Mouse (Mus musculus) hindbrain, embryonic 14.5 days (tissue): ENCODE measurements around the gene Rasal1. TPM values are rescaled to one million over a fixed set of nuclear protein-coding genes. Genes with fewer than 3 reads are reported as not detected.

Experiments used
- ATAC-seq: fragments of 200-750 bp; cut with Nextera tagmentation; 2 replicates; pipeline ENCODE4 v1.8.0; 2017; ENCODE audit warnings: moderate number of reproducible peaks, mild to moderate bottlenecking, moderate TSS enrichment, moderate library complexity; ENCODE audit not compliant: low FRiP score
- DNase-seq: peaks from one replicate; pipeline ENCODE4 v3.0.0-alpha.2; 2015; ENCODE audit warnings: low spot score
- H3K27ac ChIP-seq: fragments of 300-500 bp; sonication (generic); 2 replicates; pipeline ENCODE4 v1.5.1; 2014; ENCODE audit warnings: mild to moderate bottlenecking, moderate library complexity
- H3K27me3 ChIP-seq: fragments of 300-500 bp; sonication (generic); 2 replicates; pipeline ENCODE4 v1.6.1; 2014; ENCODE audit warnings: mild to moderate bottlenecking, low read length, mixed read lengths; ENCODE audit not compliant: control insufficient read depth, insufficient read depth
- H3K36me3 ChIP-seq: fragments of 300-500 bp; sonication (generic); replicated peaks from 2 replicates; pipeline ENCODE4 v1.6.1; 2014; ENCODE audit not compliant: control insufficient read depth, insufficient read depth
- H3K4me1 ChIP-seq: fragments of 300-500 bp; sonication (generic); replicated peaks from 2 replicates; pipeline ENCODE4 v1.6.1; 2014; ENCODE audit warnings: antibody characterized with exemption, low read length, mixed read lengths; ENCODE audit not compliant: control insufficient read depth, insufficient read depth
- H3K4me2 ChIP-seq: fragments of 300-500 bp; sonication (generic); replicated peaks from 2 replicates; pipeline ENCODE4 v1.6.1; 2014; ENCODE audit warnings: mild to moderate bottlenecking, moderate library complexity
- H3K4me3 ChIP-seq: fragments of 300-500 bp; sonication (generic); replicated peaks from 2 replicates; pipeline ENCODE4 v1.5.1; 2014; ENCODE audit warnings: mild to moderate bottlenecking, low read length
- H3K9ac ChIP-seq: fragments of 300-500 bp; sonication (generic); 2 replicates; pipeline ENCODE4 v1.6.1; 2014
- H3K9me3 ChIP-seq: fragments of 300-500 bp; sonication (generic); 2 replicates; pipeline ENCODE4 v1.6.1; 2016; ENCODE audit warnings: low read length; ENCODE audit not compliant: control insufficient read depth
- WGBS: fragments of 180-500 bp; shearing (Covaris S2); extraction: QIAGEN DNeasy Blood & Tissue Kit; methylation state at CpG from one replicate; pipeline ENCODE4 v1.1.7; 2014; 5-methylcytosine and 5-hydroxymethylcytosine counted together
- polyA plus RNA-seq: library from polyadenylated mRNA; unstranded; fragments of >200 nt; fragmentation: Nextera tagmentation; extraction: Ambion mirVana; gene quantifications from 2 replicates; pipeline ENCODE4 v1.2.1, GENCODE M21; 2014

The Rasal1 gene
- polyA plus RNA-seq, 1 experiment from 2014 or later: 0.31 TPM

- Histone ChIP-seq H3K9me3 (no peaks in the 10 kb centered on the region), H3K4me2 (no peak overlapping the region), H3K4me3 (no peak overlapping the region), H3K4me1 (peaks cover 42% of the 10 kb centered on the region), H3K36me3 (0 out of 2 replicates have a peak, but pooled peaks cover 5% of the 10 kb centered on the region), H3K9ac (no peak overlapping the region), H3K27me3 (no peaks in the 10 kb centered on the region), H3K27ac (no peak overlapping the region)
- no peak for ATAC-seq
- no peak for DNase-seq
- 35% methylated on average over 6 of the region's 6 CpGs for whole genome bisulfite sequencing
Observed at GRCm38 (mm10) chr5:120704421-120704820, 55.8 kb downstream of the Rasal1 start.

DNA sequence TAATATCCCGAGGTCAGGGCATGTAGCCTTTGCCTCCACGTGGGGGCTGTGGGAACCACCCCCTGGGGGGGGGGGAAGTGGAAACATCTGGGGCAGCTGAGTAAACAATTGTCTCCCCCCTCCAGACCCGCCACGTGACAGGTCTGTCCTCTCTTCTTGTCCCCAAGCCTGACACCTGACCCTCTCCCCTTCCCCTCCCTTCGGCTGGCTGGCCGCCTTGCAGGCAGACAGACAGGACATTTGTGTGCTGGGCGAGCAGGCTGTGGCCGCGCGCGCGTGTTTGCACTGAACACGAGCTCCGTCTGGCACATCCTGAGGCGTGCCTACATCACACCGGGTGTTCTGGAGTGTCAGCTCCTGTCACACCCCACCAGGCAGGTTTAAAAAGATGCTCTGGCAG lies 57.9 kb downstream of the Rasal1 start:
- Histone ChIP-seq H3K9me3 (no peaks in the 10 kb centered on the region), H3K4me3 (peak overlapping the region; percentile 9), H3K36me3 (0 out of 2 replicates have a peak, but pooled peaks cover 4% of the 10 kb centered on the region), H3K4me1 (peaks cover 39% of the 10 kb centered on the region), H3K27me3 (no peaks in the 10 kb centered on the region), H3K9ac (peak overlapping the region; percentile 44), H3K27ac (no peak overlapping the region), H3K4me2 (peak overlapping the region; percentile 57)
- WGBS: 1% methylated on average over 16 of the region's 16 CpGs
- DNase-seq: no peak
- no peak for ATAC-seq

- no peaks in the 10 kb centered on the region for H3K27me3 ChIP-seq
- ATAC-seq: no peak
- H3K9ac ChIP-seq: peak overlapping the region; percentile 44; the same call in 1 of the 2 replicates
- 0 out of 2 replicates have a peak, but pooled peaks cover under 1% of the 10 kb centered on the region for H3K36me3 ChIP-seq
- no peaks in the 10 kb centered on the region for H3K9me3 ChIP-seq
- 37% methylated on average over 13 of the region's 13 CpGs for WGBS
- peak overlapping the region; percentile 57 for H3K4me2 ChIP-seq
- peaks cover 42% of the 10 kb centered on the region for H3K4me1 ChIP-seq
- H3K4me3 ChIP-seq: peak overlapping the region; percentile 9
- no peak overlapping the region for H3K27ac ChIP-seq
- no peak for DNase-seq
Observed at GRCm38 (mm10) chr5:120706976-120707375, 58.4 kb downstream of the Rasal1 start.

DNA sequence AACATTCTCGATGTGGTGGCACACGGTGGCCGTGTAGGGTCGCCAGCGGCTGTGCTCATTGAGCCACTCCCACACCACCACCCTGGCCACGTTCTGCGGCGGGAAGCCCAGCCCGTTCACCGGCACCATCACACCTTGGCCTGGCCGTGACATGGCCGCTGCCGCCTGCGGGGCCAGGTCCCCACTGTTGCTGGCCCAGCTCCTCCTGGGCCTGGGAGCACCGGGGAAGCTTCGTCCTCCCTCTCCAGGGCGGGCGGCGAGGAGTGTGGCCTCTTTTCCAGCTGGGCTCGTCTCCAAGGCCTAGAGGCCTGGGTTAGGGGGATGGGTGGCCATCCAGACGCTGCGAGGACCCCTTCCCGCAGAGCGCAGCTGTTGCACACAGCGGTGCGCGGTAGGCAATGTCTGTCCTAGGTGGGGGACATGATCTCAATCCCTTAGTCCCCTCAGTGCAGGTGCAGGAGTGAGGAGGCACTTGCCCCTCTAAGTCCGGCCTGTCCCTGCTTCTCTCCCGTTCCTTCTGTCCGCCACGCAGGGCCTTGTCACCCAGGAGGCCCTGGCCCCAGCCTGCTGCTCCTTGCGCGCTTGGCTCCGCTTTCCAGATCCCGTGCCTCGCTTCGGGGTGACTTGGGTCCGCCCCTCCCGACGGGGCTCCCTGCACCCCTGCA lies 61.7 kb downstream of the Rasal1 start:
- DNase-seq (no peak), ATAC-seq (peak; percentile 24; the same call in 1 of the 2 replicates)
- WGBS: 4% methylated on average over 37 of the region's 40 CpGs
- H3K36me3 ChIP-seq: no peaks in the 10 kb centered on the region
- H3K4me2 ChIP-seq: peak overlapping the region; percentile 84
- H3K4me1 ChIP-seq: peaks cover 44% of the 10 kb centered on the region
- peak overlapping the region; percentile 92 for H3K27ac ChIP-seq
- peak overlapping the region; percentile 78 for H3K4me3 ChIP-seq
- peaks cover 16% of the 10 kb centered on the region for H3K27me3 ChIP-seq
- peak overlapping the region; percentile 96 for H3K9ac ChIP-seq
- no peaks in the 10 kb centered on the region for H3K9me3 ChIP-seq

GRCm38 (mm10) chr5:120710826-120711248 lies 62.2 kb downstream of the Rasal1 start:
- Histone ChIP-seq H3K27ac (peak overlapping the region; percentile 92), H3K9ac (peak overlapping the region; percentile 96), H3K4me3 (peak overlapping the region; percentile 78), H3K27me3 (peaks cover 16% of the 10 kb centered on the region), H3K36me3 (no peaks in the 10 kb centered on the region), H3K9me3 (no peaks in the 10 kb centered on the region), H3K4me2 (peak overlapping the region; percentile 84), H3K4me1 (peaks cover 44% of the 10 kb centered on the region)
- DNase-seq: no peak
- ATAC-seq: peak; percentile 56
- 0% methylated on average over 28 of the region's 34 CpGs for WGBS

- Histone ChIP-seq H3K4me2 (peak overlapping the region; percentile 84), H3K9me3 (no peaks in the 10 kb centered on the region), H3K9ac (peak overlapping the region; percentile 96), H3K4me3 (peak overlapping the region; percentile 78), H3K27ac (peak overlapping the region; percentile 92), H3K4me1 (peaks cover 41% of the 10 kb centered on the region), H3K36me3 (no peaks in the 10 kb centered on the region), H3K27me3 (peaks cover 16% of the 10 kb centered on the region)
- DNase-seq: peak; percentile 65
- ATAC-seq: peak; percentile 18; the same call in 1 of the 2 replicates
- WGBS: under 1% methylated on average over 39 of the region's 43 CpGs
Observed at GRCm38 (mm10) chr5:120711416-120711815, 62.8 kb downstream of the Rasal1 start.

DNA sequence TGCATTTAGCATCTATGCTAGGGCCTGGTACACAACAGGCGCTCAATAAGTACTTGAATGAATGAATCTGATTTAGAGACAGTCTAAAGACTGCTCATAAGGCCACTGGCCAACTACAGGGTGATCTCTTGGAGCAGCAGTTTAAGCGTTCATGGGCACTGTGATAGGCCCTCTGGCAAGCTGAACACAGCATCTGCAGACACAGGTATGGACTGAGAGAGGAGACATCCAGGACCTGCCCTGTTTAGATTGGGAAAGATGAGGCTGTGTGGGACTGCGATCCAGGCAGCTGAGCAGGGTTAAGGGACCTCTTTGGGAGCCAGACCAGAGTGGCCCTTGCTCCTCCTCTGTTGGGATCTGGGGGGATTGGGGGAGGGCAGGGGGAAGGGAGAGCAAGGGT lies 63.2 kb downstream of the Rasal1 start, which contains the start of gene Dtx1:
Gene Dtx1, minus strand, starts transcription at position 101 of the 400 bp plus-strand sequence.
- peak within 1 kb of the TSS; percentile 92 for H3K27ac ChIP-seq
- WGBS: 39% methylated on average over 3 of the region's 3 CpGs
- peaks cover 16% of the 10 kb centered on the region for H3K27me3 ChIP-seq
- peak within 1 kb of the TSS; percentile 84 for H3K4me2 ChIP-seq
- ATAC-seq (peak; percentile 3; the same call in 1 of the 2 replicates), DNase-seq (no peak)
- no peaks in the 10 kb centered on the region for H3K36me3 ChIP-seq
- H3K4me1 ChIP-seq: peaks cover 37% of the 10 kb centered on the region
- peak within 1 kb of the TSS; percentile 96 for H3K9ac ChIP-seq
- peak within 1 kb of the TSS; percentile 78 for H3K4me3 ChIP-seq
- H3K9me3 ChIP-seq: no peaks in the 10 kb centered on the region

DNA sequence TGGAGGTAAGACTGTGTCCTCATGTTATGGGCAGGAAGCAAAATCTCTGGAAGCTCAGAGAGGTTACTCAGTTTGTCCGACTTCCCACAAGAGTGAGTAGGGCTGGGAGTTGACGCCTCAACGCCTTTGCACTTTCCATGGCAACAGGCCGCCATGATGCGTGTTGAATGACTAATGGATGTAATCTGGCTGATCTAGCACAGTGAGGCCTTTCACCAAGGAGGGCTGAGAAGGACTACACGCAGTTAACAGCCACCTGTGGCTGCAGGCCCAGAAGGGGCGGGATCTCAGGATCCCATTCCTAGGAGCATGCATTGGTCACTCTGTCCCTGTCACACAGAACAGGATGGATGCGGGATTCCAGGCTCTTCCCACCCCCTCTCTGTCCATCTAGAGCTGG lies 64.1 kb downstream of the Rasal1 start:
- Histone ChIP-seq H3K36me3 (no peaks in the 10 kb centered on the region), H3K9ac (no peak overlapping the region), H3K4me3 (no peak overlapping the region), H3K27me3 (peaks cover 16% of the 10 kb centered on the region), H3K4me1 (peaks cover 28% of the 10 kb centered on the region), H3K4me2 (no peak overlapping the region), H3K27ac (no peak overlapping the region), H3K9me3 (no peaks in the 10 kb centered on the region)
- DNase-seq (no peak), ATAC-seq (peak; percentile 15; the same call in 1 of the 2 replicates)
- 47% methylated on average over 8 of the region's 8 CpGs for WGBS

GRCm38 (mm10) chr5:120714314-120714713 lies 65.7 kb downstream of the Rasal1 start:
- H3K9ac ChIP-seq: no peak overlapping the region
- H3K36me3 ChIP-seq: no peaks in the 10 kb centered on the region
- H3K4me2 ChIP-seq: no peak overlapping the region

More at GRCm38 (mm10) chr5:120714314-120714713, 65.7 kb downstream of the Rasal1 start:
- Histone ChIP-seq H3K4me3 (no peak overlapping the region), H3K27ac (no peak overlapping the region), H3K9me3 (no peaks in the 10 kb centered on the region), H3K4me1 (peaks cover 13% of the 10 kb centered on the region), H3K27me3 (peaks cover 16% of the 10 kb centered on the region)
- no peak for ATAC-seq
- peak; percentile 85 for DNase-seq
- WGBS: 3% methylated on average over 16 of the region's 16 CpGs
